Mouse (Mus musculus) neutrophil, adult 5-6 weeks (primary cell): ENCODE results near the gene Gm49486. TPM values are rescaled to one million over a fixed set of nuclear protein-coding genes. Genes with fewer than 3 reads are reported as not detected.

Experiments
- ATAC-seq: fragments of 151-379, 151-347 bp; 2 replicates; pipeline ENCODE4 v1.8.0; 2017; ENCODE audit warnings: mild to moderate bottlenecking, moderate TSS enrichment; ENCODE audit not compliant: insufficient number of reproducible peaks, poor library complexity, low FRiP score, severe bottlenecking; ENCODE audit errors: extremely low read depth
- total RNA-seq: library from RNA; stranded (forward); fragments of 200-1000 nt; gene quantifications from 2 replicates; pipeline ENCODE4 v1.2.3, GENCODE M21; 2017

The Gm49486 gene
- total RNA-seq = 1.0 and 1.1 TPM in 2 replicates

GRCm38 (mm10) chr15:79229058-79229821, at the start of gene Gm49486, which contains the start of gene Pick1:
TSS of gene Gm49486 (plus strand) at chr15:79229391.
TSS of gene Pick1 (plus strand) at chr15:79229173.
- peak; percentile 64 for ATAC-seq

DNA sequence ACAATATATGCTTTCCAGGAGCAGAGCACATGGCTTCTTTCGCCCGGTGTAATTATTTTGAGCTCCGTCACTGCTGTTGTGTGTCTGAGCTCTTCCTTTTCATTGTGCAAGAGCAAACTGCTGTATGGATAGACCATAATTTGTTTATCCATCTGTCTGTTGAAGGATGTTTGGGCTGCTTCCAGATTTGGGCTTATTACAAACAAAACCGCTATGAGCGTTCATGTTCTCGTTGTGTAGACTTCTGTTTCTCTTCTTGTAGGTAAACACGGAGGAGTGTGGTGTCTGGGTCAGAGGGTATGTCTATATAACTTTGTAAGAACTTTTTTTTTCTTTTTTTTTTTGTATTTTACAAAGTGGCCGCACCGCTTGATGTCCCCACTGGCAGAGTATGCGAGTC, 44.0 kb upstream of the Gm49486 start:
- no peak for ATAC-seq

GRCm38 (mm10) chr15:79187819-79188218, 41.4 kb upstream of the Gm49486 start:
- ATAC-seq = no peak

- no peak for ATAC-seq
Observed at GRCm38 (mm10) chr15:79191426-79191825, 37.8 kb upstream of the Gm49486 start.

- ATAC-seq = no peak
Observed at GRCm38 (mm10) chr15:79192450-79192849, 36.7 kb upstream of the Gm49486 start.

GRCm38 (mm10) chr15:79192885-79193845, 36.0 kb upstream of the Gm49486 start:
- no peak for ATAC-seq

DNA sequence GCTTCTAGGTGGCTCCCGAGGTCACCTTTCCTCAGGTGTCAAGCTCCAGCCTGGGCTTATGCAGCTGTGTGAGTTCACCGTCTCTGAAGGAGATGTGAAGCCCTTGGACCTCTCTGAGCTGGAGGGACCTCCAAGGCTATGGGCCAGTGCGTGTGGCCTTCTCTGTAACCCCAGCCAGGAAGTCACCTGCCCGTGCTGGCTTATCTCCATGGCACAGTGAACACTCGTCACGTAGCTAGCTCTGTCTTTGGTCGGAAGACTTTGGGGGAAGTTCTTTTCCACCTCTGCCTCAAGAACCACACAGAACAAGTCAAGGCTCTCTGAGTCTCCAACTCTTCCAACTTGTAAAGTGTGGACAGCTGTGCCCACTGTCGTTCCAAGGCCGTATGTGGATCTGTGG, 35.1 kb upstream of the Gm49486 start:
- no peak for ATAC-seq

- ATAC-seq = no peak
Observed at GRCm38 (mm10) chr15:79194946-79195345, 34.2 kb upstream of the Gm49486 start.

DNA sequence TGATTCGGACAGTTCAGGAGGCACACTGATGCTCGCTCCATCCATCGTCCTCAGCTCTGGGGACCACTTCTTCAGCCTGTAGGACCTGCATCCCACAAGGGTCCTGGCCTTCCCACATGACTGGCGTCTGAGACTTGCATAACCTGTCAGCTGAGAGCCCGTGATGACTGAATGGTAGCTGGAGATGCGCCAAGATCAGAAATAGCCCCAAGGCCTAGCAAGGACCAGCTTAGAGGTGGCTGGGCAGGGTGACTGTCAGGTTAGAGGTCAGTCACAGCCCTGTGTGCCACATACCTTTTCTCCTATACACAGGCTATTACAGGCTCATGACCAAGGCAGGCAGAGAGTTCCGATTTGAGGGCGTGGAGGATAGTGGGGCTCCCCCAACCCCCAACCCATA, 33.7 kb upstream of the Gm49486 start:
- ATAC-seq = no peak

DNA sequence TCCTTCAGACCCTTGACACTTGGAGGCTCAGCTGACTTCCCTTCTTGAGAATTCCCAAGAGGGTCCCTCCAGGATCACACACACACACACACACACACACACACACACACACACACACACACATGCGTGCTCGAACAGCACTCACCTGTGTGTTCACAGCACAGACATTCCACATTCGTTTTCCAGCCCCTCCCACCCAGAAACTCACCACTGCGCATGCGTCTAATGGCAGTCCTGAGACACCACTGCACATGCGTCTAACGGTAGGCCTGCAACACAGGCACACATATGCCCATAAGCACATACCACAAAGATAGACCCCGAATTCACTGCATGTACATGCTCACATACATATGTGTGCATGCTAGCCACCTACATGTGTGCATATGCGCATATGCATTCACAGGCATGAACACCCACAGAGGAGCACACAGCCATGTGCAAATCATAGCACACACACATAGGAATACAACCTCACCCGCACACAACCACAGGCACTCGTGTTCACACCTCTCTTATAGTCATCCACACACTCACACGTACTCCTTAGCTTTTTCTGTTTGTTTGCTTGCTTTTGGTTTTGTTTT, 29.7 kb upstream of the Gm49486 start:
- ATAC-seq = no peak

- no peak for ATAC-seq
Observed at GRCm38 (mm10) chr15:79201491-79202150, 27.6 kb upstream of the Gm49486 start.

GRCm38 (mm10) chr15:79202575-79202974, 26.6 kb upstream of the Gm49486 start:
- ATAC-seq = no peak

- no peak for ATAC-seq
Observed at GRCm38 (mm10) chr15:79208211-79208610, 21.0 kb upstream of the Gm49486 start.

GRCm38 (mm10) chr15:79208758-79209439, 20.3 kb upstream of the Gm49486 start:
- ATAC-seq = peak; percentile 81

- ATAC-seq = no peak
Observed at GRCm38 (mm10) chr15:79210357-79210756, 18.8 kb upstream of the Gm49486 start.

DNA sequence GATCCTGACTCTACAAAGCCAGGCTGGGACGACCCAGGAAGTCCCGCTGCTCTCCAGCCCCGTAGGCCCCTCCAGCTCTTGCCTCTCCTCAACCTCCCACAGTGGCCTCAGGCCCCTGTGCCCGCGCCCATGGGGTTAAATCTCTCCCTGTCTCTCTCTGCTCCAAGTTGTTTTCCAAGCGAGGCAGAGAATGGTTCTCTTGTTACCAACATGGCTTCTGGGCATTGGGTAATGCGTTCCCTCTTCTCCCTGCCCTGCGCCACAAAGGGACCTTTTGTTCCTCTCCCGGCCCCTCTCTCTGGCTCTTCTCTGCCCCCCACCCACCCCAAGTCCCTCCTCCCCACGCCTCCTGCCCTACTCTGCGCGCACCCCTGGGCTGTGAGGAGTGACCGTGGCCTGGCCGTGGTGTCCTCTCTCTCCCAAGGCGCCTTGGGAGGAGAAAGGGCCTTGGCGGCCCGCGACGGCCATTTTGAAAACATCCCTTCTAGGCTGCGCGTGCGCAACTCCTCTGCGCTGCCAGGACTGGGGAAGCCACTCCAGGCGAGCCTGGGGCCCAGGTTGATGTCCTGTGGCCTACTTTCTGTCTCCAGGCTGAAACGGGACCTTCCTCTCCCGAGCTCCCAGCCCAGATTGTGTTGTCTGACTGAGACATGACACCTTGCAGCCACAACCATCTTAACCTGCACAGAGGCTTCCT, 16.3 kb upstream of the Gm49486 start:
- no peak for ATAC-seq

DNA sequence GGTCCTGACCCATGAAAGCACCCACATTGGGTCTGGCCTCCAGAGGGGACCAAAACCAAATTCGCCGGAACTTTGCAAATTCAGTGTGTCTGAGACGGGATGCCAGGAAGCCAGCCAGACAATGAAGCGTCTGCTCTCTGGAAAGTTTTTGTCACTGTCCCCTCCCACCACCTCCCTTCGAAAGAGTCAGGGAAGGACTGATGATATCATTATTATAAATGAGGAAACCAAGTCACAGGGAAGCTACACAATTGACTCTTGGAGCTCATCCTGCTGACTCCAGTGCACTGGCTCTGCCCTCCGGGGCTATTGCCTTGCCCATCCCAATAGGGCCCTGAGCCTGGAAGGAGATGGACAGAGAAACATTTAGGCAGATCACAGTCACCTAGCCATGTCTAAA, 15.6 kb upstream of the Gm49486 start:
- ATAC-seq = no peak

DNA sequence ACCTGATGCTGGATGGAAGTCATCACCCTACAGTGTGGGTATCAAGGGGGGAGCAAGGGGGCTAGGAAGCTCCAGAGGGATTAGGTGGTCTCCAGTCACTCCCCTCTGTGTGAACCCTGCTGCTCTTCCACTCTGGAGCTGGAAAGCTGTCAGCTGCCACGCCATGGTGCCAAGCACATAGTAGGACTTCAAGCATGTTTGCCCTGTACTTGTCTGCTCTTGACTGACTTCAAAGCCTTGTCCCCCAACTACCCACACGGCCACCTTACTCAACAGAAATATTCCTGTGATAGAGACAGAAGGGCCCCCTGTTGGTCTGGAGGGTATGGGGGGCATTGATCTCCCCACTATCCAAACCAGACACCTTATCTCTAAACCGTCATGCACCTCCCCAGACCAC, 13.0 kb upstream of the Gm49486 start:
- ATAC-seq = no peak
